12 mouse cellular contexts compared by ENCODE assay signal in genomic region chr7:118592146-118592545, GRCm38 (mm10). TPM values are rescaled to one million over a fixed set of nuclear protein-coding genes. Genes with fewer than 3 reads are reported as not detected.
DNase-seq lines count a peak whose midpoint lies in the region; ATAC-seq and TF ChIP-seq lines count a peak whose summit lies in the region.
"Had no signal": no experiment of that assay in that cellular context is flagged by ENCODE, and none has a peak within 500 bp of the region (broad histone marks: within the 10 kb centered on the region; RNA-seq: fewer than 3 reads in every experiment).

No protein-coding gene starts in this region.

- H3K4me2 ChIP-seq in forebrain, embryonic 11.5 days (ENCODE audit: low read depth, low read length, severe bottlenecking): no peak overlapping the region
- H3K4me2 ChIP-seq in limb, embryonic 12.5 days: peak overlapping the region; percentile 32

- WGBS in forebrain, embryonic 11.5 days: 44% methylated on average over 6 of the region's 6 CpGs
- 10% methylated on average over 6 of the region's 6 CpGs for WGBS in limb, embryonic 12.5 days

- DNase-seq in left cerebral cortex, adult 2 months (ENCODE audit: extremely low spot score in 1 of 2, low spot score in 2 of 2): no peak
- DNase-seq in left cerebral cortex, adult 9 months (ENCODE audit: low spot score in 2 of 2): no peak
- no peak for DNase-seq in forebrain, embryonic 11.5 days (ENCODE audit: low spot score)
- DNase-seq in spleen, postnatal 4 days (ENCODE audit: low spot score in 2 of 2): no peak
- DNase-seq in kidney, adult 8-10 months: no peak
- DNase-seq in spleen, adult 18-20 months: no peak
- DNase-seq: adrenal gland, postnatal 25 days; cerebellum, postnatal 36 days; lung, postnatal 36 days had no signal

- ATAC-seq in forebrain, embryonic 11.5 days (replicated peaks; ENCODE audit: low FRiP score): no peak
- no peak for ATAC-seq in limb, embryonic 12.5 days (ENCODE audit: insufficient number of reproducible peaks, insufficient read depth, low FRiP score, low TSS enrichment, low read depth)
- ATAC-seq in activated CD4-positive, CD25-positive, alpha-beta regulatory T cell, adult 4 months: no peak

- no peak overlapping the region for H3K4me3 ChIP-seq in left cerebral cortex, adult 2 months
- no peak overlapping the region for H3K4me3 ChIP-seq in forebrain, embryonic 11.5 days (ENCODE audit: low read depth, low read length)
- H3K4me3 ChIP-seq in limb, embryonic 12.5 days (replicated peaks): no peak overlapping the region

- peaks cover 2% of the 10 kb centered on the region; the same call in 1 of the 2 replicates for H3K27me3 ChIP-seq in forebrain, embryonic 11.5 days (ENCODE audit: control insufficient read depth, insufficient read depth, low read length)
- H3K27me3 ChIP-seq in limb, embryonic 12.5 days: peaks cover 16% of the 10 kb centered on the region

- H3K9me3 ChIP-seq in forebrain, embryonic 11.5 days (ENCODE audit: control insufficient read depth, low read length): no peaks in the 10 kb centered on the region; the same call in 1 of the 2 replicates
- no peaks in the 10 kb centered on the region for H3K9me3 ChIP-seq in limb, embryonic 12.5 days

- no peak for TF ChIP-seq CTCF in left cerebral cortex, adult 2 months (IDR thresholded peaks at IDR 0.05)

- peaks cover 14% of the 10 kb centered on the region for H3K4me1 ChIP-seq in forebrain, embryonic 11.5 days (replicated peaks; ENCODE audit: control insufficient read depth, insufficient read depth, low read length)
- H3K4me1 ChIP-seq in limb, embryonic 12.5 days (replicated peaks): peaks cover 36% of the 10 kb centered on the region

- H3K36me3 ChIP-seq in forebrain, embryonic 11.5 days (ENCODE audit: control insufficient read depth, insufficient read depth, low read length): no peaks in the 10 kb centered on the region
- no peaks in the 10 kb centered on the region for H3K36me3 ChIP-seq in limb, embryonic 12.5 days

- H3K9ac ChIP-seq in forebrain, embryonic 11.5 days (ENCODE audit: low read length): no peak overlapping the region
- no peak overlapping the region for H3K9ac ChIP-seq in limb, embryonic 12.5 days (replicated peaks)

- H3K27ac ChIP-seq in left cerebral cortex, adult 2 months: peak overlapping the region; percentile 25; the same call in 1 of the 2 replicates
- H3K27ac ChIP-seq in forebrain, embryonic 11.5 days (ENCODE audit: low read depth, low read length): peak overlapping the region; percentile 94; the same call in 1 of the 2 replicates
- H3K27ac ChIP-seq in limb, embryonic 12.5 days: 0 out of 2 replicates have a peak overlapping the region, but pooled peaks have one; percentile 29

- intact Hi-C loops in left cerebral cortex, adult 2 months (cut with DNase I): no loop called here

RNA-seq across cellular contexts. Expression of gene Tmc5, which starts 5.0 kb away (rescaled TPM):
- under 1 TPM; 0.23 to 0.30 TPM for total RNA-seq in left cerebral cortex, adult 2 months (2021)
- polyA plus RNA-seq in forebrain, embryonic 11.5 days (2014; fragmentation: Nextera tagmentation; extraction: Ambion mirVana): 0.41 and 0.63 TPM in 2 replicates
- polyA plus RNA-seq in limb, embryonic 12.5 days (2016; fragmentation: Nextera tagmentation; extraction: Ambion mirVana): not detected in 2 replicates
- not detected for polyA plus RNA-seq in activated CD4-positive, CD25-positive, alpha-beta regulatory T cell, adult 4 months (2017; shearing (Covaris generic))
- total RNA-seq: CH12.LX had no signal

RNA-seq across cellular contexts. Expression of gene Tmc7, which starts 7.6 kb away (rescaled TPM):
- 10 to 100 TPM; 15.9 to 17.1 TPM for total RNA-seq in left cerebral cortex, adult 2 months (2021)
- 10.3 and 13.1 TPM in 2 replicates for polyA plus RNA-seq in forebrain, embryonic 11.5 days (2014; fragmentation: Nextera tagmentation; extraction: Ambion mirVana)
- polyA plus RNA-seq in limb, embryonic 12.5 days (2016; fragmentation: Nextera tagmentation; extraction: Ambion mirVana): 4.0 and 4.8 TPM in 2 replicates
- polyA plus RNA-seq in activated CD4-positive, CD25-positive, alpha-beta regulatory T cell, adult 4 months (2017; shearing (Covaris generic)): not detected

RNA-seq across cellular contexts. Expression of gene Coq7, which starts 59.0 kb away (rescaled TPM):
- total RNA-seq in left cerebral cortex, adult 2 months (2021): 10 to 100 TPM; 34.8 to 35.6 TPM
- 105 and 121 TPM in 2 replicates for polyA plus RNA-seq in forebrain, embryonic 11.5 days (2014; fragmentation: Nextera tagmentation; extraction: Ambion mirVana)
- polyA plus RNA-seq in limb, embryonic 12.5 days (2016; fragmentation: Nextera tagmentation; extraction: Ambion mirVana): 86.6 and 95.2 TPM in 2 replicates
- 10 to 100 TPM; 13.4 to 15.6 TPM for polyA plus RNA-seq in activated CD4-positive, CD25-positive, alpha-beta regulatory T cell, adult 4 months (2017; shearing (Covaris generic))

Comparison
In these comparisons a context has a peak if more than half of its experiments do, and no peak if none do; other contexts are left out.
1. H3K27ac ChIP-seq: peak in every context shown above with its lines; median percentile 94 in forebrain, embryonic 11.5 days; 29 in limb, embryonic 12.5 days; 25 in left cerebral cortex, adult 2 months.